Mouse (Mus musculus) limb, embryonic 11.5 days (tissue): Measurements from ENCODE around the gene Fgf12. TPM values are rescaled to one million over a fixed set of nuclear protein-coding genes. Genes with fewer than 3 reads are reported as not detected.

Source experiments
- ATAC-seq: fragments of 200-750 bp; cut with Nextera tagmentation; 2 replicates; pipeline ENCODE4 v1.8.0; 2017; ENCODE audit warnings: low read depth; ENCODE audit not compliant: insufficient number of reproducible peaks, low FRiP score, low TSS enrichment
- DNase-seq: peaks from one replicate; pipeline ENCODE4 v3.0.0-alpha.2; 2015; ENCODE audit warnings: low spot score
- H3K27ac ChIP-seq: fragments of 300-500 bp; sonication (generic); replicated peaks from 2 replicates; pipeline ENCODE4 v1.5.1; 2014; ENCODE audit warnings: low read depth, mild to moderate bottlenecking, low read length
- H3K27me3 ChIP-seq: fragments of 300-500 bp; sonication (generic); 2 replicates; pipeline ENCODE4 v1.6.1; 2014; ENCODE audit warnings: mild to moderate bottlenecking, low read length, mixed read lengths; ENCODE audit not compliant: control insufficient read depth, insufficient read depth
- H3K36me3 ChIP-seq: fragments of 300-500 bp; sonication (generic); 2 replicates; pipeline ENCODE4 v1.6.1; 2014; ENCODE audit warnings: mild to moderate bottlenecking, low read length, moderate library complexity, mixed read lengths; ENCODE audit not compliant: control insufficient read depth, insufficient read depth
- H3K4me1 ChIP-seq: fragments of 300-500 bp; sonication (generic); 2 replicates; pipeline ENCODE4 v1.6.1; 2014; ENCODE audit warnings: low read length, mixed read lengths; ENCODE audit not compliant: control insufficient read depth, insufficient read depth
- H3K4me2 ChIP-seq: fragments of 300-500 bp; sonication (generic); 2 replicates; pipeline ENCODE4 v1.6.1; 2014; ENCODE audit warnings: low read depth, mild to moderate bottlenecking, moderate library complexity; ENCODE audit not compliant: severe bottlenecking
- H3K4me3 ChIP-seq: fragments of 300-500 bp; sonication (generic); 2 replicates; pipeline ENCODE4 v1.5.1; 2014; ENCODE audit warnings: low read depth, low read length
- H3K9ac ChIP-seq: fragments of 300-500 bp; sonication (generic); 2 replicates; pipeline ENCODE4 v1.6.1; 2014; ENCODE audit warnings: mild to moderate bottlenecking, low read length
- H3K9me3 ChIP-seq: fragments of 300-500 bp; sonication (generic); 2 replicates; pipeline ENCODE4 v1.6.1; 2016; ENCODE audit warnings: low read length; ENCODE audit not compliant: control insufficient read depth
- WGBS: fragments of 180-500 bp; shearing (Covaris S2); extraction: QIAGEN DNeasy Blood & Tissue Kit; methylation state at CpG from one replicate; pipeline ENCODE4 v1.1.7; 2014; 5-methylcytosine and 5-hydroxymethylcytosine counted together
- polyA plus RNA-seq: library from polyadenylated mRNA; unstranded; fragments of >200 nt; fragmentation: Nextera tagmentation; extraction: Ambion mirVana; gene quantifications from 2 replicates; pipeline ENCODE4 v1.2.1, GENCODE M21; 2014

Gene Fgf12
- polyA plus RNA-seq, 1 experiment from 2014 or later: 1.0 TPM

- DNase-seq: no peak
- Histone ChIP-seq H3K9me3 (no peaks in the 10 kb centered on the region), H3K27ac (no peak overlapping the region), H3K36me3 (no peaks in the 10 kb centered on the region), H3K4me2 (no peak overlapping the region), H3K4me1 (no peaks in the 10 kb centered on the region), H3K4me3 (no peak overlapping the region), H3K27me3 (no peaks in the 10 kb centered on the region), H3K9ac (no peak overlapping the region)
- WGBS: 89% methylated on average over 10 of the region's 10 CpGs
- ATAC-seq: no peak
Measured at GRCm38 (mm10) chr16:28555219-28555618, 197.6 kb downstream of the Fgf12 start.

DNA sequence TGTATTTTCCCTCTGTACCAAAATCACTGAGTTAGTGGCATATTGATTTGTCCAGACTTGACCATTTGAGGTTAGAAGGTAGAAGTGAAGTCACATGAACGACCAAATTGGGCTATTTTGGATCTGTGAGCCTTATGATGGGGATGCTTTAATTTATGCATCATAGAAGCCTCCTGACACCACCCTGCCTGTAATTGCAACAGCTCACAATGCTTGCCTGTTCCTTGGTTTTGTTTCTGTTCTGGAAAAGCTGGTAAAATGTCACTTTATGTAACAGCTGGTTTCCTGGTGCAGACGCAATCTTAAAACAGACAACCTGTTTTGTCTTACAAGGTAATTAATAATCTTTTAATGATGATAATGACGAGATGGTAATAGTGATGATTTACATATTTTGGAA lies 213.4 kb downstream of the Fgf12 start:
- no peak for DNase-seq

GRCm38 (mm10) chr16:28517596-28518524 lies 235.0 kb downstream of the Fgf12 start:
- H3K4me2 ChIP-seq: peak overlapping the region; percentile 30; the same call in 1 of the 2 replicates
- H3K4me3 ChIP-seq: no peak overlapping the region
- H3K27me3 ChIP-seq: no peaks in the 10 kb centered on the region
- ATAC-seq (peak; percentile 83), DNase-seq (peak; percentile 84)
- no peaks in the 10 kb centered on the region for H3K36me3 ChIP-seq
- no peaks in the 10 kb centered on the region for H3K4me1 ChIP-seq
- H3K27ac ChIP-seq: no peak overlapping the region
- WGBS: 37% methylated on average over 21 of the region's 21 CpGs
- no peak overlapping the region for H3K9ac ChIP-seq
- no peaks in the 10 kb centered on the region for H3K9me3 ChIP-seq

More for the DNA sequence above, 213.4 kb downstream of the Fgf12 start:
- Histone ChIP-seq H3K36me3 (no peaks in the 10 kb centered on the region), H3K27me3 (no peaks in the 10 kb centered on the region), H3K4me1 (no peaks in the 10 kb centered on the region), H3K27ac (no peak overlapping the region), H3K9ac (no peak overlapping the region), H3K4me3 (no peak overlapping the region), H3K4me2 (no peak overlapping the region), H3K9me3 (no peaks in the 10 kb centered on the region)
- WGBS: 62% methylated on average over 3 of the region's 3 CpGs
- no peak for ATAC-seq

GRCm38 (mm10) chr16:28512446-28512845 lies 240.4 kb downstream of the Fgf12 start:
- H3K27ac ChIP-seq: no peak overlapping the region
- no peaks in the 10 kb centered on the region for H3K4me1 ChIP-seq
- H3K9me3 ChIP-seq: no peaks in the 10 kb centered on the region
- 60% methylated on average over 6 of the region's 6 CpGs for WGBS
- no peak overlapping the region for H3K4me3 ChIP-seq
- DNase-seq: no peak
- ATAC-seq: no peak
- no peak overlapping the region for H3K9ac ChIP-seq
- no peaks in the 10 kb centered on the region for H3K27me3 ChIP-seq
- H3K4me2 ChIP-seq: no peak overlapping the region
- H3K36me3 ChIP-seq: no peaks in the 10 kb centered on the region

GRCm38 (mm10) chr16:28511413-28511812 lies 241.5 kb downstream of the Fgf12 start:
- Histone ChIP-seq H3K4me1 (no peaks in the 10 kb centered on the region), H3K36me3 (no peaks in the 10 kb centered on the region), H3K9ac (no peak overlapping the region), H3K4me3 (no peak overlapping the region), H3K9me3 (no peaks in the 10 kb centered on the region), H3K27ac (no peak overlapping the region), H3K4me2 (no peak overlapping the region), H3K27me3 (no peaks in the 10 kb centered on the region)
- 39% methylated on average over 5 of the region's 5 CpGs for WGBS
- DNase-seq (no peak), ATAC-seq (no peak)

DNA sequence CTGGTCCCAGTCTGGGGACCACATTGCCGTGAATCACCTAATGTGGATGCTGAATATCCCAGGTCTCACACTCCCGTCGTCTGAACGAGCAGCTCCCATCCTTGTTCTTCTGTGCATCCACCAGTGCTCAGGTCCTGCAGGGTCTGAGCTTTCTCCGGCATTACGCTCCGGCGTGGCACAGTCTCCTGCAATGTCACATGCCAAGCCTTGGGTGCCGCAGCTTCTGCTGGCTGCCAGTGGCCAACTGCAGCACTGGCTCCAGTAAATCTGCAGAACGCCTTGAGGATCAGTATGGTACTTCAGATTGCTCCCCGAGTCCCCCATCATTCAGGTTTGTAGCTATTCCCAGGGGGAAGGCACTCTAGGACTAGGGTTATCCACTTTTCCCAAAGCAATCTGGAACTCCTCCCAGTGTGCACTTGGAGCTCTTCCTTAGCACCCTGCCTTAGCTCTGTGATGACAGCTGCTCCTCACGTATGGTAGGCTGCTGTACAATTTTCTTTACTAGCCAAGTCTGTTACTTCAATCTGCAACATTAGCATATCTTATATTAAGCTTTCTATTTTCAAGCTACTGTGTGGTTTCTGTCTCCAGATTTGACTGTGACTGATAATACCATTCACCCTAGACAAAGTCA lies 254.8 kb downstream of the Fgf12 start:
- WGBS: 87% methylated on average over 12 of the region's 12 CpGs

DNA sequence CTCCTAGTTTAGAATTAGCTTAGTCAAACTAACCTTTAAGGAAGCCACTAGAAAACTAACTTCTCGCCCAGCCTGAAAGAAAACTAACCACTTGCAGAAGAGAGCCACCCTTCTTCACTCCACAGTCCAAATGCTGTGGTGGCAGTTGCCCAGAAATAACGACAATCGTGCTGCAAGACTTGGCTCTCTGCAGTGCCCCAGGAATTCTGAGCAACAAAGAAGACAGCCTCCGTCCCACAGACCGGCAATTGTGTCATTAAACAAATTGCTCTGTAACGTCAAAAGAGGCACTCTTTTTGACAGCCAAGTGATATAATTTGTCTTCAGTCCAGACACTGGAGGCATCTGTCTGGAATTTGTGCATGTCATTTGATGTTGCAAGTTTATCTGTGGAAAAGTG lies 261.2 kb downstream of the Fgf12 start:
- Histone ChIP-seq H3K9ac (no peak overlapping the region), H3K36me3 (no peaks in the 10 kb centered on the region), H3K4me1 (no peaks in the 10 kb centered on the region), H3K9me3 (no peaks in the 10 kb centered on the region), H3K27ac (no peak overlapping the region), H3K27me3 (no peaks in the 10 kb centered on the region), H3K4me3 (no peak overlapping the region), H3K4me2 (no peak overlapping the region)
- ATAC-seq (no peak), DNase-seq (no peak)
- 35% methylated on average over 6 of the region's 6 CpGs for WGBS

More for the DNA sequence above, 254.8 kb downstream of the Fgf12 start:
- H3K9ac ChIP-seq: no peak overlapping the region
- no peaks in the 10 kb centered on the region for H3K9me3 ChIP-seq
- no peak overlapping the region for H3K27ac ChIP-seq
- H3K27me3 ChIP-seq: no peaks in the 10 kb centered on the region
- H3K4me1 ChIP-seq: no peaks in the 10 kb centered on the region
- DNase-seq: no peak
- ATAC-seq: no peak
- H3K4me2 ChIP-seq: no peak overlapping the region
- H3K4me3 ChIP-seq: no peak overlapping the region
- H3K36me3 ChIP-seq: no peaks in the 10 kb centered on the region

DNA sequence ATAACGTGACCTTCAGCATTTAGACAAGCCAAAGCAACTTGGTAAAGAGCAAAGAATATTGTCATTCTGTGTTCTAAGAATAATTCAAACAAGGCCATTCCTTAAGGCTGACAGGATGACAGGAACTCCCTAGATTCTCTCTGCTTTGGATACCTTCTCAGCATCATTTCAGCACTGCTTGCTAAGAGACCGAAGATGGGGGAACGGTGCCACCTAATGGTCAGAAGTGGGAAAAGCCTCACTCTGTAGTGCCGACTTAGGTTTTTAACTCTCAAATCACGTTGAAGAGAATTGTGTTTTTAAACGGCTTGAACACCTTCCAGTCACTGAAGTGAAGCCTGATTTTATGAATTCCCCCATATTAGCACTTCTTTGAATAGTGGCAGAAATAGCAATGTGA lies 262.4 kb downstream of the Fgf12 start:
- Histone ChIP-seq H3K36me3 (no peaks in the 10 kb centered on the region), H3K9ac (no peak overlapping the region), H3K4me2 (no peak overlapping the region), H3K27ac (no peak overlapping the region), H3K4me1 (no peaks in the 10 kb centered on the region), H3K4me3 (no peak overlapping the region), H3K27me3 (no peaks in the 10 kb centered on the region), H3K9me3 (no peaks in the 10 kb centered on the region)
- DNase-seq (peak; percentile 84), ATAC-seq (no peak)
- 12% methylated on average over 6 of the region's 6 CpGs for WGBS
